12 mouse cellular contexts compared by ENCODE assay signal in the genomic region with DNA sequence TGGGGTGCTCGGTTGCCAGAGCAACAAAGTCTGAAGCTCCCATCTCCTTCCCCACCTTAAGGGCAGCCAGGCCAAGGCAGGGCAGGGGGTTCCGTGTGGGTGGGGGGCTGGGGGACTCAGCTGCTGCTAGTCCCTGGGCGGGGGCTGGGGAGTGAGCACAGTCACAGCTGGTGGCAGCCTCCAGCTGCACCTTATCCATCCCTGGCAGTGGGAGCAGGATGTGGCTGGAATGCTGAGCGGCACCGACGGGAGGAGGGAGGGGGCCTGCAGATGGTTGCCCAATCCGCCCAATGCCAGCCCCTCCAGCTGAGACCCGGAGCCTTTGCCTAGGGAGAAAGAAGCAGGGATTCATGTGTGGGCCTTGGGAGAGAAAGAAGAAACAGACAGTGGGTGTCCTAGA. TPM values are rescaled to one million over a fixed set of nuclear protein-coding genes. Genes with fewer than 3 reads are reported as not detected.
DNase-seq lines count a peak whose midpoint lies in the region; ATAC-seq and TF ChIP-seq lines count a peak whose summit lies in the region.
"Had no signal": no experiment of that assay in that cellular context is flagged by ENCODE, and none has a peak within 500 bp of the region (broad histone marks: within the 10 kb centered on the region; RNA-seq: fewer than 3 reads in every experiment).

No protein-coding gene starts in this region.

- DNase-seq in lung, adult 2 months, result no peak
- DNase-seq in gastrocnemius, adult 2 months, result no peak
- no peak for DNase-seq in adrenal gland, postnatal 4 days (ENCODE audit: low spot score in 2 of 2)

- peaks cover 23% of the 10 kb centered on the region for H3K27me3 ChIP-seq in lung, embryonic 15.5 days
- peaks cover 27% of the 10 kb centered on the region for H3K27me3 ChIP-seq in embryonic facial prominence, embryonic 13.5 days
- H3K27me3 ChIP-seq in hindbrain, embryonic 13.5 days, result 0 out of 2 replicates have a peak, but pooled peaks cover under 1% of the 10 kb centered on the region
- H3K27me3 ChIP-seq in neural tube, embryonic 14.5 days (ENCODE audit: control insufficient read depth, insufficient read depth, low read length), result no peaks in the 10 kb centered on the region

- H3K9me3 ChIP-seq in lung, embryonic 15.5 days, result no peaks in the 10 kb centered on the region
- H3K9me3 ChIP-seq in embryonic facial prominence, embryonic 13.5 days, result no peaks in the 10 kb centered on the region
- no peaks in the 10 kb centered on the region for H3K9me3 ChIP-seq in hindbrain, embryonic 13.5 days
- H3K9me3 ChIP-seq in neural tube, embryonic 14.5 days (ENCODE audit: control insufficient read depth, low read length), result no peaks in the 10 kb centered on the region

- ATAC-seq in lung, embryonic 15.5 days (ENCODE audit: borderline replicate concordance, extremely low read depth, low FRiP score, low TSS enrichment), result peak; percentile 32; the same call in 1 of the 2 replicates
- ATAC-seq in embryonic facial prominence, embryonic 13.5 days (ENCODE audit: insufficient number of reproducible peaks, insufficient read depth, low FRiP score, low TSS enrichment, low read depth), result no peak
- ATAC-seq in hindbrain, embryonic 13.5 days (ENCODE audit: low FRiP score), result peak; percentile 58; the same call in 1 of the 2 replicates
- ATAC-seq in neural tube, embryonic 14.5 days (ENCODE audit: low read depth), result peak; percentile 62
- ATAC-seq in inflammation-experienced regulatory T-cells, adult 6 months, result no peak
- ATAC-seq: Patski had no signal

- peaks cover 13% of the 10 kb centered on the region for H3K4me1 ChIP-seq in lung, embryonic 15.5 days
- no peaks in the 10 kb centered on the region for H3K4me1 ChIP-seq in lung, adult 2 months (ENCODE audit: control insufficient read depth, insufficient read depth, low read length)
- peaks cover 16% of the 10 kb centered on the region for H3K4me1 ChIP-seq in embryonic facial prominence, embryonic 13.5 days
- peaks cover 74% of the 10 kb centered on the region for H3K4me1 ChIP-seq in hindbrain, embryonic 13.5 days (replicated peaks)
- H3K4me1 ChIP-seq in neural tube, embryonic 14.5 days (ENCODE audit: control insufficient read depth, insufficient read depth, low read length), result peaks cover 50% of the 10 kb centered on the region

- intact Hi-C loops in gastrocnemius, adult 2 months (cut with DNase I), result no loop called here

- 31% methylated on average over 8 of the region's 8 CpGs for WGBS in lung, embryonic 15.5 days
- WGBS in lung, adult 2 months, result 48% methylated on average over 8 of the region's 8 CpGs
- WGBS in embryonic facial prominence, embryonic 13.5 days, result 31% methylated on average over 8 of the region's 8 CpGs
- 16% methylated on average over 8 of the region's 8 CpGs for WGBS in hindbrain, embryonic 13.5 days
- WGBS in neural tube, embryonic 14.5 days, result 11% methylated on average over 8 of the region's 8 CpGs

- H3K4me3 ChIP-seq in lung, embryonic 15.5 days, result no peak overlapping the region
- H3K4me3 ChIP-seq in lung, adult 2 months (replicated peaks; ENCODE audit: extremely low read depth, low read depth, low read length), result no peak overlapping the region
- no peak overlapping the region for H3K4me3 ChIP-seq in embryonic facial prominence, embryonic 13.5 days
- H3K4me3 ChIP-seq in hindbrain, embryonic 13.5 days, result peak overlapping the region; percentile 21
- H3K4me3 ChIP-seq in neural tube, embryonic 14.5 days (ENCODE audit: low read depth, low read length), result no peak overlapping the region
- no peak overlapping the region for H3K4me3 ChIP-seq in gastrocnemius, adult 2 months

- TF ChIP-seq POLR2A in lung, adult 2 months (IDR thresholded peaks at IDR 0.05; ENCODE audit: borderline replicate concordance, extremely low read depth, low read depth, low read length), result no peak

- no peak overlapping the region for H3K9ac ChIP-seq in lung, embryonic 15.5 days
- 0 out of 2 replicates have a peak overlapping the region, but pooled peaks have one; percentile 27 for H3K9ac ChIP-seq in embryonic facial prominence, embryonic 13.5 days
- H3K9ac ChIP-seq in hindbrain, embryonic 13.5 days, result peak overlapping the region; percentile 68
- peak overlapping the region; percentile 37; the same call in 1 of the 2 replicates for H3K9ac ChIP-seq in neural tube, embryonic 14.5 days (replicated peaks; ENCODE audit: low read depth, low read length)

- no peaks in the 10 kb centered on the region for H3K36me3 ChIP-seq in lung, embryonic 15.5 days
- H3K36me3 ChIP-seq in embryonic facial prominence, embryonic 13.5 days, result no peaks in the 10 kb centered on the region
- H3K36me3 ChIP-seq in hindbrain, embryonic 13.5 days, result peaks cover 20% of the 10 kb centered on the region
- peaks cover 5% of the 10 kb centered on the region; the same call in 1 of the 2 replicates for H3K36me3 ChIP-seq in neural tube, embryonic 14.5 days (ENCODE audit: control insufficient read depth, insufficient read depth, low read length)

- no peak overlapping the region for H3K4me2 ChIP-seq in lung, embryonic 15.5 days
- no peak overlapping the region for H3K4me2 ChIP-seq in embryonic facial prominence, embryonic 13.5 days
- H3K4me2 ChIP-seq in hindbrain, embryonic 13.5 days, result peak overlapping the region; percentile 68
- peak overlapping the region; percentile 64 for H3K4me2 ChIP-seq in neural tube, embryonic 14.5 days (ENCODE audit: low read depth, low read length)
- H3K4me2 ChIP-seq: liver, embryonic 11.5 days had no signal

- no peak overlapping the region for H3K27ac ChIP-seq in lung, embryonic 15.5 days
- H3K27ac ChIP-seq in embryonic facial prominence, embryonic 13.5 days, result no peak overlapping the region
- H3K27ac ChIP-seq in hindbrain, embryonic 13.5 days, result peak overlapping the region; percentile 88
- H3K27ac ChIP-seq in neural tube, embryonic 14.5 days (ENCODE audit: low read depth, low read length), result peak overlapping the region; percentile 72
- H3K27ac ChIP-seq in gastrocnemius, adult 2 months, result no peak overlapping the region

- TF ChIP-seq CTCF in lung, adult 2 months (IDR thresholded peaks at IDR 0.05; ENCODE audit: insufficient read depth, low read length), result no peak
- TF ChIP-seq CTCF in gastrocnemius, adult 2 months (IDR thresholded peaks at IDR 0.05), result no peak

RNA-seq across cellular contexts. Expression of gene Asic1, which starts 6.9 kb away (rescaled TPM):
- 1.4 and 1.8 TPM in 2 replicates for polyA plus RNA-seq in lung, embryonic 15.5 days (2015; fragmentation: Nextera tagmentation; extraction: Ambion mirVana)
- polyA plus RNA-seq in lung, adult 2 months (2012; rRNA removed), result 0.18 and 0.19 TPM in 2 replicates
- polyA plus RNA-seq in embryonic facial prominence, embryonic 13.5 days (2015; fragmentation: Nextera tagmentation; extraction: Ambion mirVana), result 3.3 and 4.2 TPM in 2 replicates
- 58.3 and 63.0 TPM in 2 replicates for polyA plus RNA-seq in hindbrain, embryonic 13.5 days (2015; fragmentation: Nextera tagmentation; extraction: Ambion mirVana)
- 66.0 and 69.8 TPM in 2 replicates for polyA plus RNA-seq in neural tube, embryonic 14.5 days (2014; fragmentation: Nextera tagmentation; extraction: Ambion mirVana)
- under 1 TPM in 1 of 2 experiments, not detected in 1; 0.31 TPM for total RNA-seq in gastrocnemius, adult 2 months (2021)
- polyA plus RNA-seq in inflammation-experienced regulatory T-cells, adult 6 months (2017; shearing (Covaris generic)), result under 1 TPM in 2 of 3 experiments, not detected in 1; 0.20 to 0.40 TPM
- 1 to 10 TPM; 1.4 to 1.5 TPM for total RNA-seq in adrenal gland, postnatal 4 days (2021)
- total RNA-seq: hematopoietic stem cell, adult 5-6 weeks; monocyte, adult 5-6 weeks had no signal

RNA-seq across cellular contexts. Expression of gene Smarcd1, which starts 24.8 kb away (rescaled TPM):
- polyA plus RNA-seq in lung, embryonic 15.5 days (2015; fragmentation: Nextera tagmentation; extraction: Ambion mirVana), result 41.1 and 50.7 TPM in 2 replicates
- polyA plus RNA-seq in lung, adult 2 months (2012; rRNA removed), result 30.1 and 38.0 TPM in 2 replicates
- polyA plus RNA-seq in embryonic facial prominence, embryonic 13.5 days (2015; fragmentation: Nextera tagmentation; extraction: Ambion mirVana), result 55.0 and 73.1 TPM in 2 replicates
- 134 and 145 TPM in 2 replicates for polyA plus RNA-seq in hindbrain, embryonic 13.5 days (2015; fragmentation: Nextera tagmentation; extraction: Ambion mirVana)
- 110 TPM in 2 replicates for polyA plus RNA-seq in neural tube, embryonic 14.5 days (2014; fragmentation: Nextera tagmentation; extraction: Ambion mirVana)
- 1 to 10 TPM; 6.9 to 7.2 TPM for total RNA-seq in gastrocnemius, adult 2 months (2021)
- 10 to 100 TPM in 2 of 3 experiments, 1 to 10 TPM in 1; 8.4 to 15.5 (median 10.5) TPM for polyA plus RNA-seq in inflammation-experienced regulatory T-cells, adult 6 months (2017; shearing (Covaris generic))
- total RNA-seq in adrenal gland, postnatal 4 days (2021), result 100 to 1,000 TPM in 1 of 2 experiments, 10 to 100 TPM in 1; 94.9 to 103 TPM

RNA-seq across cellular contexts. Expression of gene Racgap1, which starts 25.6 kb away (rescaled TPM):
- 174 and 186 TPM in 2 replicates for polyA plus RNA-seq in lung, embryonic 15.5 days (2015; fragmentation: Nextera tagmentation; extraction: Ambion mirVana)
- polyA plus RNA-seq in lung, adult 2 months (2012; rRNA removed), result 2.9 and 4.9 TPM in 2 replicates
- polyA plus RNA-seq in embryonic facial prominence, embryonic 13.5 days (2015; fragmentation: Nextera tagmentation; extraction: Ambion mirVana), result 131 and 132 TPM in 2 replicates
- polyA plus RNA-seq in hindbrain, embryonic 13.5 days (2015; fragmentation: Nextera tagmentation; extraction: Ambion mirVana), result 97.6 and 102 TPM in 2 replicates
- polyA plus RNA-seq in neural tube, embryonic 14.5 days (2014; fragmentation: Nextera tagmentation; extraction: Ambion mirVana), result 45.9 and 65.6 TPM in 2 replicates
- total RNA-seq in gastrocnemius, adult 2 months (2021), result under 1 TPM; 0.89 to 0.94 TPM
- 100 to 1,000 TPM in 1 of 3 experiments, 10 to 100 TPM in 2; 18.4 to 106 (median 18.6) TPM for polyA plus RNA-seq in inflammation-experienced regulatory T-cells, adult 6 months (2017; shearing (Covaris generic))
- 10 to 100 TPM; 49.9 to 55.4 TPM for total RNA-seq in adrenal gland, postnatal 4 days (2021)

RNA-seq across cellular contexts. Expression of gene Gm17349, which starts 28.2 kb away (rescaled TPM):
- polyA plus RNA-seq in lung, embryonic 15.5 days (2015; fragmentation: Nextera tagmentation; extraction: Ambion mirVana), result not detected in 2 replicates
- polyA plus RNA-seq in lung, adult 2 months (2012; rRNA removed), result 1.0 TPM in 1 of 2 replicates, not detected in the other
- polyA plus RNA-seq in embryonic facial prominence, embryonic 13.5 days (2015; fragmentation: Nextera tagmentation; extraction: Ambion mirVana), result not detected in 2 replicates
- polyA plus RNA-seq in hindbrain, embryonic 13.5 days (2015; fragmentation: Nextera tagmentation; extraction: Ambion mirVana), result not detected in 2 replicates
- polyA plus RNA-seq in neural tube, embryonic 14.5 days (2014; fragmentation: Nextera tagmentation; extraction: Ambion mirVana), result not detected in 2 replicates
- total RNA-seq in gastrocnemius, adult 2 months (2021), result 1 to 10 TPM in 1 of 2 experiments, not detected in 1; 1.0 TPM
- not detected for polyA plus RNA-seq in inflammation-experienced regulatory T-cells, adult 6 months (2017; shearing (Covaris generic))
- total RNA-seq in adrenal gland, postnatal 4 days (2021), result 10 to 100 TPM; 34.8 to 45.6 TPM
- total RNA-seq: hematopoietic stem cell, adult 5-6 weeks; monocyte, adult 5-6 weeks had no signal
- polyA plus RNA-seq: liver, embryonic 11.5 days; Patski had no signal

RNA-seq across cellular contexts. Expression of gene Gpd1, which starts 40.2 kb away (rescaled TPM):
- polyA plus RNA-seq in lung, embryonic 15.5 days (2015; fragmentation: Nextera tagmentation; extraction: Ambion mirVana), result 0.82 and 1.1 TPM in 2 replicates
- polyA plus RNA-seq in lung, adult 2 months (2012; rRNA removed), result 55.2 and 114 TPM in 2 replicates
- polyA plus RNA-seq in embryonic facial prominence, embryonic 13.5 days (2015; fragmentation: Nextera tagmentation; extraction: Ambion mirVana), result 0.37 and 1.0 TPM in 2 replicates
- 1.6 and 2.1 TPM in 2 replicates for polyA plus RNA-seq in hindbrain, embryonic 13.5 days (2015; fragmentation: Nextera tagmentation; extraction: Ambion mirVana)
- 1.2 and 1.3 TPM in 2 replicates for polyA plus RNA-seq in neural tube, embryonic 14.5 days (2014; fragmentation: Nextera tagmentation; extraction: Ambion mirVana)
- total RNA-seq in gastrocnemius, adult 2 months (2021), result 100 to 1,000 TPM; 381 to 575 TPM
- polyA plus RNA-seq in inflammation-experienced regulatory T-cells, adult 6 months (2017; shearing (Covaris generic)), result under 1 TPM in 2 of 3 experiments, not detected in 1; 0.24 to 0.39 TPM
- total RNA-seq in adrenal gland, postnatal 4 days (2021), result 100 to 1,000 TPM; 259 to 304 TPM

Comparison
In these comparisons a context has a peak if more than half of its experiments do, and no peak if none do; other contexts are left out.
1. ATAC-seq: peak in lung, embryonic 15.5 days (single experiment), hindbrain, embryonic 13.5 days (single experiment) and neural tube, embryonic 14.5 days (single experiment); none in embryonic facial prominence, embryonic 13.5 days (single experiment) and inflammation-experienced regulatory T-cells, adult 6 months (single experiment).
2. H3K27ac ChIP-seq: peak in hindbrain, embryonic 13.5 days (single experiment) and neural tube, embryonic 14.5 days (single experiment); none in lung, embryonic 15.5 days (single experiment), embryonic facial prominence, embryonic 13.5 days (single experiment) and gastrocnemius, adult 2 months (single experiment).
3. H3K4me2 ChIP-seq: peak in hindbrain, embryonic 13.5 days (single experiment) and neural tube, embryonic 14.5 days (single experiment); none in lung, embryonic 15.5 days (single experiment) and embryonic facial prominence, embryonic 13.5 days (single experiment).
4. RNA of gene Asic1, which starts 6.9 kb away (polyA plus RNA-seq): 66.0 to 69.8 TPM in neural tube, embryonic 14.5 days and 58.3 to 63.0 TPM in hindbrain, embryonic 13.5 days; 3.3 to 4.2 TPM in embryonic facial prominence, embryonic 13.5 days, 1.4 to 1.8 TPM in lung, embryonic 15.5 days, 0.20 to 0.40 TPM in inflammation-experienced regulatory T-cells, adult 6 months and 0.18 to 0.19 TPM in lung, adult 2 months; every median in the first group is over 10 times any median in the second.